Mouse (Mus musculus) cerebellum, postnatal 14 days (tissue): ENCODE measurements at regions not wholly inside any gene's neighbourhood (a gene's known extent, or its start where the extent isn't known, plus 50 kb on each side); places are given as distances from the start of the nearest gene placed in this dataset.
A peak's percentile ranks its signal among the peaks of the same experiment; 100 is the strongest.

Experiments
- DNase-seq, 2 experiments: peaks; one replicate each; pipeline ENCODE4 v3.0.0; 2021; ENCODE audit warnings: mixed read lengths in 2 of 2

DNA sequence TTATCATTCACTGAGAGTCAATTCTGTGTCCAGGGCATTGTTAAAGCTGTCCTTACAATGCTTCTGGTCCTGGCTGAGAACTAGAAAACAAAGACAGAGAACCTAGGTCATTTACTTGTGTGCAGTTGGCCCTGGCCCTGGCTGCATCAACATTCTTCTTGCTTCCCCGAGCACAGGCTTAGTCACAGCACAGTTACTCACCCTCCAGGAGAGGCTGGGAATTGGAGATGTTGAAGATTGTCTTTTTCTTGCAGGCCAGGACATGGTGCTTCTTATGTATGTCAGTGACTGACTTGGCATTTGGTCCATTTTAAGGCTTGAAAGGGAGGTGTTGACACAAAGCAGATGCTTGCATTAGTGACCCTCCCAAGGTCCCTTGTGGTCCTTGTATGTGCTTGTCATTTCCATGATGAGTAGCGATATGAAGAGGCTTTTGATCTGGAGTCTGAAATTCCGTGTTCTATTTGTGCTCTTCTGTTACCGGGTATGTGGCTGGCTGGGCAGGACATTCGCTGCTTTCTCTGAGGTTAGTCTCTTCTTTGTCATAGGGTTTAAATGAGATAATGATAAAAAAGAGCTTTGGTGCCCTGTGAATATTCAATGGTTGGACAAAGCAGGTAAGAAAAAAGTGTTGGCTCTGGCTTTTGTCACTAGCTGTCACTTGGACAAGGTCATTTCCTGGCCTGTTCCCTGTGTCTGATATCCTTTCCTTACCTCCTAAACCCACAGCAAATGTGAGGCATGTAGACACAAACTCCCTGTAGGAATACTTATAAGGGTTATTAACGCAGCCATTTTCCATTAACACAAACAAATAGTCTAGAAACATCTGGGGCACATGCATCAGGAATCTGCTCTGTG lies 285.0 kb upstream of the Gm21798 start:
- DNase-seq = no peak

DNA sequence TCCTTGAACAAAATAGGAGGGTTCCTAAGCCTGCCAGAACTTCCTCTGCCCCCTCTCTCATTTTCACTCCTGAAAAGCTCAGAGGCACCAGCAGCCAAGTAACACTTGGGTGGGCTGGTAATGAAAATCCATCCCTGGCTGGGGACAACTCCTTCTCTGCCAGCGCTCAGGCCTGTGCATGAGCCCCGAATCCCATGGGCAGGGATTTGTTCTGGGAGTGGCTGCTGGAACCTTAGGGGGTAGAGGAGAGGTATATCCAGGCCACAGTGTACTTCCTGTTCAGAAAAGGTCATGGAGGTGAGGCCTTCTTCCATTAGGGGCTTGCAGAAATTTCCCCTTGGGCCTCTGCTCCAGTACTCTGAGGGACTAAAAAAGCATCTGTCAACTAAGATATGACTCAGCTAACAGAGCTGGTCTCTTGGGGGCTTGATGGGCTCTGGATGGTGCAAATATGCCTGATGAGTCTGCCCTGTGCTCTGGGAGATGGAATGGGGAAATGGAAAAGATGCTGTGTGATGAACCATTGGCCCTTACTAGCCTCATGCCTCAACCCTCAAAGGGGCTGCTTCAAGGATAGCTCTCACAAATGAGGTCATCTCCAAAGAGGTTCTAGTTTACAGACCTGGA lies 284.2 kb upstream of the Gm21798 start:
- DNase-seq = peak; percentile 18 to 22

DNA sequence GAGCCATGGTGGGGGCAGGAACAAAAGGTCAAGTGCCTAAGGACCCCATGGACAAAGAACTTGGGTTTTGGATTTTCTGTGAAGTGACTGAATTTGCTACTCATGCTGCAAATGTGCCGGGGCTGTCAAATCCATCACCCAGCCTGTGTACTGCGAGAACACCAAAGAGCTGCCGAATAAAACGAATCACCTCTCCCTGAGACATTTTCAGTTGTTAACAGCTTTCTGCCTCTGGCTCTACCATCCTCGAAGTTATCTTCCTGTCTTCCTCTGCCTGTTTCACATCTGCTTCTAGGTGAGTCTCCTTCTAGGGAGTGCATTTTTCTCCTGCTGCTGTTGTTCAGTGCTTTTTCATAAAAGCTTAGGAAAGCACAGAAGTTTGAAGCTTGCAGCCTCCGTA lies 283.3 kb upstream of the Gm21798 start:
- no peak for DNase-seq

DNA sequence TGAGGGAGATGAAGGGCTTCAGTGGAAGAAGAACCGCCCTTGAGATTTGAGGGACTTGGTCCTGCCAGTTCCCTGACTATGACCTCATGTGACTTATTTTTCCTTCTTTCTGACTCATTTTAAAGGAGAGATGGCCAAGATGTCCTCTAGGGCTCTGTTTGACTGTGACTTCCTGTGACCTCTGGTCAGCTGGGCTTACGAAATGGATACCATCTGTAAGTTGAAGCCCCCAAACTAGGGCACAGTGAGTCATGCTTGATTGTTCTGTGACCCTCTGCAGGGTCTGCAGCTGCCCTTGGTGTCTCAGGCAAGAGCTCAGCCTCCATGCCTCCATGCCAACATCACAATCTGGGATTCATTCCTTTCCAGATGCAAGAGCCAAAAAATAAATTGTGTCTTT lies 282.3 kb upstream of the Gm21798 start:
- peak; percentile 10 to 16 for DNase-seq

DNA sequence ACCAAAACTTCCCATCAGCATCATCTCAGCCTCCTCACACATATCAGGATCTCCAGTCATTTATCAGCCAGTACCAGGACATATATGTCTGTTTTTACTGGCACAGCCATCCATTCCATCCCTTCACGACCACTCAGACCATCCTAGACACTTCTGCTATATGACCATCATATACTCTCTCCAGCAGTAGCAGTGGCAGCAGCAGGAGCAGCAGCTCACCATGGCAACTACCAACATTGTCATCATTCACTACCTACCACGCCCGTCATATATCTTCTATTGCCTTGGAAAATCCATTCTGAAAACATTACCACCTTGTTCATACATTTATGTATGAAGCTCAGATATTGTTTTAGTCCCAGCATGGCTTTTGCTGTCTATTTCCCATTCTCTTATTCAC lies 276.1 kb upstream of the Gm21798 start:
- DNase-seq = no peak

DNA sequence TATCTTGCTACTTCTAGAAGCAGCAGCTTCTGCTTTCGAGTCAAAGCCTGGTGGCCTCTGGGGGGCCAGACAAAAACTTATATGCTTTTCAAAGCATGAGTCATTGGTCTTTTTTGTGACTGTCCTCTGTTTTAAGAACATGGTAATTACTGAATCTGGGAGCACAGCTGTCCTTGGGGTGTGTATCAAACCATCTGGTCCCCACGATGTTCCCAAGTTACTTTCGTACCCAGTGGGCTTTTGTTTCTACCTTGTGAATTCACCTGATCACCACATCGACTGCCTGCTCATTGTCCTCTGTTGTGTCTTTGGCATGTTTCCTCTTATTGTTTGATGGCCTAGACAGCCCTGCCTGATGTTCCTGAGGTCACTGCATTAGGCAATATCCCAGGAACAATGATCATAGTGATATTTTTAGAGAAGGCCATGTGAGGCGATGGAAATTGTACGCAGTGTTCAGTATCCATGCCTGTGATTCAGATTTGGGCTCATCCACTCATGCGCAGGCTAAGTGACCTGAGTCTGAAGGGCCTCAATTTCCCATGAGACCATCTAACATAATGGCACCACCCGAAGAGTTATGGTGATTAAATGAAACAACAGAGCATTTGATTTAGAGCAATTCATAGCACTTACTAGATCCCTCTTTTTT lies 275.1 kb upstream of the Gm21798 start:
- no peak for DNase-seq

DNA sequence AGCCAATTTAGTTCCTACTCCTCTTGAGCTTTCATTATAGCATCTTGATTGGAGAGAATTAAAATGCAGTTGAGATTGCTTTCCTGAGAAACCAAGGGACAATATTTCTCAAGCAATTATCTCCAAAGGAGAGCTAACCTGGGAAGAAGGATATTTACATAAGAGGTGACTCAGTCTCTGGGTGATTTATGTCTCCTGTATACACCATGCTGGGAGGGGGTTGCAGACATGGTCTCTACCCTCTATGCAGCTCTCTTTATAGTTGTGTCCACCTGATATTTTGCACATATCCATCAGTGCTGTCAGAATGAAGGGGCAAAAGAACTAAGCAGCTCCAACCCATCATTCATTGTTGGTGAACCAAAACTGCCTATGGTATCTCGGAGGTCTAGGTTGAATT lies 274.6 kb upstream of the Gm21798 start:
- no peak for DNase-seq

DNA sequence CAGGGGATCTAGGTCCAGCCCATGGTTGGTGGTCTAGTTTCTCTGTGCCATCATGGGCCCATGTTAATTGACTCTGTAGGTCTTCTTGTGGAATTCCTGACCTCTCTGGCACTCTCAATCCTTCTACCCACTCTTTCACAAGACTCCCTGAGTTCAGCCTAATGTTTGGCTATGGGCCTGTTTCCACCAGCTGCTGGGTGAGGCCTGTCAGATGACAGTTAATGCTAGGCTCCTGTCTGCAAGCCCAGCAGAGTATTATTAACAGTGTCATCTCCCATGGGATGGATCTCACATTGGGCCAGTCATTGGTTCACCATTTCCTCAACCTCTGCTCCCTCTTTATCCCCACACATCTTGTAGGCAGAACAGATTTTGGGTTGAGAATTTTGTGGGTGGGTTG lies 271.5 kb upstream of the Gm21798 start:
- DNase-seq = no peak

DNA sequence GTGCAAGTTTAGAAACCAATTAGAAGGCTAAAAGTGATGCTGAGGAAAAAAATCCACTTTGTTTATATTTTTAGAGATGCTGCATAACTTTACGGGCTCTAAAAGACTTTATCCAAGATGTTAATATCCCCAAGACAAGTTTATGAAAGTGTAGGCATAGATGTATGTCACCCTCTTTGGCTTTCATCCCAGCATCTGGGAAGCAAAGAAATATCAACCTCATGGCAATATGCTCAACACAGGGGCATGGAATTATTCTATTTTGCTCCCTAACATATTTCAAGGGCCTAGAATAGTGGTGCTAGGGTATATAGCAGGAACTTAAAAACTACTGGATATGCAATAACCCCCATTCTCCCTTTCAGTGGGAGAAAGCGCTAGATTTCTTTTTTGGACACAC lies 260.0 kb upstream of the Gm21798 start:
- no peak for DNase-seq

DNA sequence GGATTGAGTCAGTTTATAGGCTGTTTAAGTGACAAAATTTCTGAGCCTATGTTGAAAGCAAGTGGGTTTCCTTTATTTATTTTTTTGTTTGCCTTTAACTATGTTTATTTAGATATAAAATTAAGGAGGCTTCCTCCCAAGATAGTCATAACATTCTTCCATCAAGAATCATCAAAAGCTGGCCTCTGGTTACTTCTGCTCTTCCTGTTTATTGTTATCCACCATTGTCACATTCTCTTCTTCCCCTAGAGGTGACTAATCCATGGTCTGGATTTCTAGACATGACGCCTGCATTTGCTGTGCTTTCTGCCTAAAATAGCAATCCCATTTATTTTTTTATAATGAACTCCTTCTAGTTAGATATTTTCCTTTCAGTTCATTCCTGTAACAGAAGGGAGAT lies 259.3 kb upstream of the Gm21798 start:
- DNase-seq = no peak

DNA sequence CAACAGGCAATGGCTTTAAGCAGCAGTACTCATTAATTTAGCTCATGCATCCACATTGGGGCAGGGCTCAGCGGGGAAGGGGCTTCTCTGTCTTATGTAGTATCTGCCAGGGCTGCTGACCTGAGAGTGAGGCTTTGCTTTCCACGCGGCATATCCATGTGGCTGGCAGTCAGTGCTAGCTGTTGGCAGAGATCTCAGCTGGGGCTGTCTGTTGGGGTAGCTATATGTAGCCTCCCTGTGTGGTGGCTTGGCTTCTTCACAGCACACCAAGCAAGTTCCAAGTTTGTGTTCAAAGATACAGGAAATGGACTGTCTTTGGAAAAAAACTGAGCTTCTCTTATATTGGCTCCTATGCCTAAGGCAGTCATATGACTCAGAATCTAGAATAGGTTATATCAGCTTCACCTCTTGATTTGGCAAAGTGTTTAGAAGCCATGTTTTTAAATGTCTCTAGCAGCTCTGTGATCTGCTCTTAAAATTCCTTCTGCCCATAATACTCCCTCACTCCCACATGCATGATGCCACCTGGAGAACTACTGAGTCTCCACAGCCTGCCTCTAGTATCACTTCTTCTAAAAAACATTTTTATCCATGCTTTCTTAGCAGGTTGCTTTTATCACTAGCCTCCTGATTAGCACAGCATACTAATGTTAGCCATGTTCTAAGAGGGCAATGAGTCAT lies 254.9 kb upstream of the Gm21798 start:
- peak; percentile 36 to 64 for DNase-seq

DNA sequence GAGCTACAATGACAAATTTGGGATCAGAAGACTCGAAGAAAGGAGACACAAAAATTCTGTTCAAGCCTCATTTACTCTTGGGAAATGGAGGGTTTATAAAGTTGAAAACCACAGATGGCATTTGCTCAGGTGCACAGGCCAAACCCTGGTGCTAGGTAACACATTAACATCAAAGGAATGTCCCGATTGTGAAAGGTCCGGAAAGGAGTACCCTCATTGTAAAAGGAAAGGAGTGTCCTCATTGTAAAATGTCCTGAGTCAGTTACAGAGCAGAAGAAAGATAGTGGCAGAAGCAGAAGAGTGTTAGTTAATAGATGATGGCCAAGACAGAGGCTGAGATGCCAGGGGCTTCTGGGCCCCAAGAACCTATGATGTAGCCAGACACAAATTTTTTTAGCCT lies 252.8 kb upstream of the Gm21798 start:
- no peak for DNase-seq

DNA sequence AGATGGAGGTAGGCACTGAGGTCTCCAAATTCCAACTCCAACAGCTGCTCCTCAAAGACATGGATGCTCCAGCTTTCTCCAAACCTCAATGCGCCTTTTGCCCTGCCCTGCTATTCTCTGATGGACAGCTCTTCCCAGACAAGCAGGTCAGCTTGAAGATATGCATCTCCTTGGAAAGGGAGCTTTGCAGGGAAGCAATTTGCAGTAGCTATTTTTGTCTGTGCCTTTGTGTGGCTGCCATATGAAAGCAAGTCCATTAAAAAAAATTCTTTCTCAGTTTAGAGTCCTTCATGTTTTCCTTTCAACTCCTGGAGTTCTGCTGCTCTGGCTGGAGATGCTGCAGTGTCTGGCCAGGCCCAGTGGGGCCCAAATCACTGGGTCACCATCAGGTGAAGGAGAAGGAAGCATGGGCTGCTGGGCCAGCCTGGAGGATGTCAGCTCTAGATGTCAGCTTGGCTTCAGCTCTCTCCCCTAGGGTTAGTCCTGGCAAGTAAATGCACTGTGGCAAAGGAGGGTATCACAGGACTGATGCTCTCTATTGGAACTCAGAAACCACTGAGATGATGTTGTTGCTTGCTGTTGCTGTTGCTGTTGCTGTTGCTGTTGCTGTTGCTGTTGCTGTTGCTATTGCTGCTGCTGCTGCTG lies 240.5 kb upstream of the Gm21798 start:
- DNase-seq = peak; percentile 63 to 73

DNA sequence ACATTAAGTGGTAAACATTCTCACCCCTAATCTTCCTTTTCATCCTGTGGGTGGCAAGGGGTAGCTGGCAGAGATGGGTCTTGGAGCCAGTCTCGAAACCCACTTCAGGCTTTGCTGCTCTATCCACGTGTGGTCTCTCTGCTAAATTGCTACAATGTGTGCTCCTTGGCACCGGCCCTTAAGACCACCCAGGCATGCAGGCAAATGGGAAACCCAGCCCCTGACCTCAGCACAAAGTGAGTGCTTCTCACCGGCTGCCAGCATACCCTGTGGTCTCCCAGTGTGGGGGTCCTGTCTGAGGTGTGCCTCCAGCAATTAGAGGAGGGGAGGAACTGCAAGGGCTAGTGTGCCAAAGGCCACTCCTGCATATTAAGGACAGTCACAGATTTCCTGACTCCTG lies 238.5 kb upstream of the Gm21798 start:
- DNase-seq = peak; percentile 25 to 28

DNA sequence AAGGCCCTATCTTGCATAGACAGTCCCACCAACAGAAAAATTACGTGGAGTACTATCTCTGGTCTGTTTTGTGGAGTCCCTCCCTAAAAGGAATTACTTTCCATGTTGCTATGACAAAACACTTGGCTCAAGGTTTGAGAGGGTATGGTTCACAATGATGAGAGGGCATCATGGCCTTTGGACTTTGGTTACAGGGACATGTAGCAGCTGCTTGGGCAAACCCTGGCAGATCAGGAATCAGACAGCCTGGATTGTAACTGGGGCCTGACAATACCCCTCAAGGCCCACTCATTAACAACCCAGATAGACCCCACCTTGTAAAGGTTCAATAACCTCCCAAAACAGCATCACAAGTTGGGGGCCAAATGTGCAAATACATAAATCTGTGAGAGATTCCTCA lies 237.0 kb upstream of the Gm21798 start:
- no peak for DNase-seq

DNA sequence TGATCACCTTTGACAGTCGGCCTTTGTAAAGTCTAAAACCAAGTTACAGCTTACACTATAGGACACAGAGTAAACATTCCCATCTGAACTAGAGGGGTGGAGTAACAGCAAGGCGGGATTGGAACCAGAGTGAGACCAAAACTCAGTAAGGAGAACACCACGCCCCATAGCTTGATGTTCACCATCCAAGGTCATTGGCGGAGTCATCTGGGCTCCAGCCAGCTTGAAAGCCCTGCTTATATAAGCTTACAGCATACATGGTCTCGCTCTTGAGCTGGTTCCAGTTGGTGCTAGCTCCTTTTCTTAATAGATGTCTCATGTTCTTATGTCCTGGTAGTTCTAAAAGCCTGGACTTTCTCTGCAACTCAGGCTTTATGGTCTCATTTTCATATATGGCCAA lies 236.4 kb upstream of the Gm21798 start:
- DNase-seq = no peak

DNA sequence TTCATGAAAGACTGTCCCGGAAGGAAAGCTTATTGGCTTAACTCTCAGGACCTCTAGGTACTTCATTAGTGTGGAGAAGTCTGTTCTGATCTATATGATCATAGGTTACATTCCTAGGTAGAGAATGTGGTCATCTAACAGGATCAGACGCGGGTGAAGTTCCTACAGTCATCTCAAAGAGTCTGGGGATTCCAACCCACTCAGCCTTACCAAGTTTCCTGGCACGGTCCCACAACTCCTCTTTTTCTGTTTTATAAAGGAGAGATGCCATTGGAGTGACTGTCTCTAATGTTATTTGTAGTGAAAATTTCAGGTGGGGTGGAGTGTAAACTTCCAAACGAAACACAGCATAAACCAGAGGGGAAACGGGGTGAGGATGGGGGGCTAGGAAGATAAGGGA lies 233.4 kb upstream of the Gm21798 start:
- no peak for DNase-seq

DNA sequence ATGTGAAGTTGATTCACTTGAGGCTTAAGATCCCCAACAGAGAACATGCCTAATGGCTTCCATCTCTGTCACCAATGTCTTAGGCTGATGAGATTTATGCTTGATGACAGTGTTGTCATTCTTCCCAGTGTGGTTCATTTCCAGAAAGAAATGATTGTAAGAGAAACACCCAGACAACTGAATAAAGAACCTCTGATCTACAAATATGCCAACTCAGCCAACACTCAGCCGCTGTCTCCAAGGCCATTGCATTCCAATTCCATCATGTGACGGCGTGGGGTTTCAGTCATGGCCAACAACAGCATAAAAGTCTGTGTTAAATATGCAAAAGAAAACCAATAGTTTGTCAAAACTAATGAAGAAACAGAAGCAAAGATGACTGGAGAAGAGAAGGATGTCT lies 230.7 kb upstream of the Gm21798 start:
- DNase-seq = no peak

DNA sequence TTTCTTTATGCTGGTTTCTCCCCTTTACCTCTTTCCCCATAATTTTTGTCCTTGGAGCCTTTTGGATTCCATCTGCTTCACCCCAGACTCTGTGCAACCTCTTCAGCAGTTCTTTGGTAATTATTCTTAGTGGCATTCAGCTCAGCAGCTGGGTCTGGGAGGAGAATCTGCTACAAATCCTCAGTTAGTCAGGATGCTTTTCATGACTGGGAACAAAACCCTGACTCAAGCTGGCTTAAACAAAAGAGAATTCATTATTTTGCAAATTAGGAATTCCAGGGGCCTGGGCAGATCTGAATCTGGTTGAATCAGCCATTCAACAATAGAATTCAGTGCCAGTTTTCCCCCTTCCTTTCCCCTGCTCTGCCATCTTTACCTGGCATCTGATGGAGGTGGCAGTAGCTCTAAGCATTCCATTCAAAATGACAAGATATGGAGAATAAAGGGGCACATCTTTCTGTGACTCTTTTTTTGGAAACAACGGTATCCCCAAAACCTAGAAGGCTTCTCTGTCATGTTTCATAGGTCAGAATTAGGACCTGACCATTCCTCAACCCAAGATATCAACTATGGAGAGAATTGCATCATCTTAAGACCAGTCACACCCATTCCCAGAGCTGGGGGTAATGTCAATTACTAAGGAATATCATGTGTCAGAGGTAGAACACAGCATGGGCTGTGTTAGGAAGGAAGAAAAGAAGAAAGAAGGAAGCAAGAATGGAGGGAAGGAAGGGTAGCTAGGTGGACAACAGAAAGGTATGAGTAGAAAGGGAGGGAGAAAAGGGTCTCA lies 227.2 kb upstream of the Gm21798 start:
- no peak for DNase-seq

DNA sequence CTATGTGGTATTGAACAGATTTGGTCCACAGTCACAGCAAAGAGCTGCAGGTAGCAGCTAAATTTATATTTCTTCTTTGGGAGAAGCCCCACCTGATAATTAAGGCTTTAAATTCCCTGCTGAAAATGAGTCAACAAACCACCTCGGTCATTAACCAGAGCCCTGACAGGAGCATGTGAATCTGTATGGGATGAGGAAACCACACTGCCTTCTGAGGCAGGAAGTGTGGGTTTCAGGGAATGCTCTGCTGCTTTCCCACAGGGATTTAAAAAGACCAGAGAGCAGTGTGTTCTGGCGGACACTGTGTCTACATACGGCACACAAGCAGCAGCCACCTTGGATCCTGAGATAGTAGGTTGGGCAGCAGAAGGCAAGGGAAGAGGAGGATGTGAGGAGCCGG lies 204.0 kb upstream of the Gm21798 start:
- no peak for DNase-seq

DNA sequence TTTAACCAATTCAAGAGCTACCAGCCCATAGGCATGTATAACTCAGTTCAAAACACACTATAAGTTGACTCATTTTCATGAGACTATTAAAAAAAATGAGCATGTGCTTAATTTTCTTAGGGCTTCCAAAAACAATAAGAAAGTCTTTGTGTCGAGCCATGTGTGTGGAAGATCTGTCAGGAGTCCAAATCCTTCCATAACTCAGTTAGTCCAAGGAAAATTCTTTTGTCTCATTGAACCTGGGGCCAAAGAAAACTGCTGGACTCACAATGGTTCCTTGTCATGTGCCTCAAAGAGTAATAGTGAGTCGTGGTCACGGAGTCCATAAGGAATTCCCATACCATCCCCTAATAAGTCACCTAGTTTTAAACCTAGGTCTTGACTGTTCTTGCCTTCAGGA lies 199.0 kb upstream of the Gm21798 start:
- no peak for DNase-seq

DNA sequence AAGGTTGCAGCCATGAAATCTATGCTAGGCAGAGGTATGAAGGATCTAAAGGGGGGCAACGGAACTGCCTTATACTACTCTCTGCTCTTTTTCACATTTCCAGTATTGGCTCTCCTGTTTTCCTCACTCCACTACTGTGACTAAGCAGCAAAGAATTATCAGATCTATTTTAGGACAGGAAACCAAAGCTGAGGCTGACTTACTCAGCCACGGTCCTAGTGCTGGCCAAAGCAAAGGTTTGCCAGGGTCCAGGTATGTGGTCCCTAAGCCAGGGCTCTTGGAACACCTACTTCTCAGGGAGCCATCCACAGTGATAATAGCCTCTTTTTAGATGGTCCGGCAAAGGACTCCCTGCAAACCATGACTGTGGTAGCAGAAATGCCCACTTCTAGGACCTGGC lies 195.6 kb upstream of the Gm21798 start:
- no peak for DNase-seq
